Mouse (Mus musculus): ENCODE results near the gene Gfm2.

DNA sequence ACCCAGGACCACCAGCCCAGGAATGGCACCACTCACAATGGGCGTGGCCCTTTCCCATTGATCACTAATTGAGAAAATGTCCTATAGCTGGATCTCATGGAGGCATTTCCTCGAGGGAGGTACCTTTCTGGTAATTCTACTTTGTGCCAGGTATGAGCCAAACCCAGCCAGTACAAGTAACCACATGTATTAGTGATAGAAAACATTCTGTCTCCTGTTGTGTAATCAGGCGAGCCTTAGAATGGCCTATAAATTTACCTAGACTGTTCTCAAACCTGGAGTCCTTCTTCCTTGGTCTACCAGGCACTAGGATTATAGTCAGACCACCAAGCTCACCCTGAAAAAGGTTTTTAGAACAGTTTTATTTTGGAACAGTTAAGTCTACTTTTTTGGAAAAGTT lies 16.4 kb upstream of the Gfm2 start:
- TF ChIP-seq CTCF (IDR thresholded peaks at IDR 0.05 in 2 of 3, conservative IDR thresholded peaks at IDR 0.05 in 1 of 3; ENCODE audit: control insufficient read depth in 1 of 3, insufficient read depth in 1 of 3, low read depth in 2 of 3, low read length in 3 of 3, poor library complexity in 1 of 3, severe bottlenecking in 1 of 3) (no peak), MAFK (IDR thresholded peaks at IDR 0.05; ENCODE audit: borderline replicate concordance, low read depth, low read length) (no peak), MAX (IDR thresholded peaks at IDR 0.05; ENCODE audit: low read length) (no peak), POLR2A (IDR thresholded peaks at IDR 0.05; ENCODE audit: control insufficient read depth in 1 of 2, insufficient read depth in 1 of 2, low read depth in 1 of 2, low read length in 2 of 2, poor library complexity in 1 of 2) (no peak), GATA1 (IDR thresholded peaks at IDR 0.05; ENCODE audit: low read depth, low read length) (no peak), CHD2 (IDR thresholded peaks at IDR 0.05; ENCODE audit: low read length) (no peak), ZMIZ1 (IDR thresholded peaks at IDR 0.05; ENCODE audit: low read depth, low read length) (no peak), ETS1 (IDR thresholded peaks at IDR 0.05; ENCODE audit: low read depth, low read length) (no peak), EP300 (IDR thresholded peaks at IDR 0.05; ENCODE audit: low read depth in 1 of 2, low read length in 2 of 2) (no peak)

Measured in MEL (cell line).